Mouse (Mus musculus) hindbrain, embryonic 15.5 days (tissue): Measurements from ENCODE around the gene Tomm22. TPM values are rescaled to one million over a fixed set of nuclear protein-coding genes. Genes with fewer than 3 reads are reported as not detected.
A peak's percentile ranks its signal among the peaks of the same experiment; 100 is the strongest.

Source experiments
- ATAC-seq: fragments of 200-750 bp; cut with Nextera tagmentation; 2 replicates; pipeline ENCODE4 v1.8.0; 2017; ENCODE audit warnings: low read depth, moderate number of reproducible peaks, moderate TSS enrichment; ENCODE audit not compliant: low FRiP score
- H3K27ac ChIP-seq: fragments of 300-500 bp; sonication (generic); replicated peaks from 2 replicates; pipeline ENCODE4 v1.5.1; 2015; ENCODE audit warnings: mild to moderate bottlenecking, inconsistent platforms
- H3K27me3 ChIP-seq: fragments of 300-500 bp; sonication (generic); 2 replicates; pipeline ENCODE4 v1.6.1; 2015; ENCODE audit warnings: control low read depth, inconsistent platforms
- H3K36me3 ChIP-seq: fragments of 300-500 bp; sonication (generic); 2 replicates; pipeline ENCODE4 v1.6.1; 2015; ENCODE audit warnings: control low read depth, inconsistent platforms
- H3K4me1 ChIP-seq: fragments of 300-500 bp; sonication (generic); replicated peaks from 2 replicates; pipeline ENCODE4 v1.6.1; 2015; ENCODE audit warnings: control low read depth, inconsistent platforms
- H3K4me2 ChIP-seq: fragments of 300-500 bp; sonication (generic); 2 replicates; pipeline ENCODE4 v1.6.1; 2015; ENCODE audit warnings: moderate library complexity, mild to moderate bottlenecking, inconsistent platforms
- H3K4me3 ChIP-seq: fragments of 300-500 bp; sonication (generic); 2 replicates; pipeline ENCODE4 v1.5.1; 2015; ENCODE audit warnings: mild to moderate bottlenecking, inconsistent platforms
- H3K9ac ChIP-seq: fragments of 300-500 bp; sonication (generic); 2 replicates; pipeline ENCODE4 v1.6.1; 2015; ENCODE audit warnings: inconsistent platforms
- H3K9me3 ChIP-seq: fragments of 300-500 bp; sonication (generic); 2 replicates; pipeline ENCODE4 v1.6.1; 2016; ENCODE audit warnings: control low read depth, inconsistent platforms
- WGBS: fragments of 180-500 bp; shearing (Covaris S2); methylation state at CpG from one replicate; pipeline ENCODE4 v1.1.7; 2015; 5-methylcytosine and 5-hydroxymethylcytosine counted together
- polyA plus RNA-seq: library from polyadenylated mRNA; unstranded; fragments of >200 nt; fragmentation: Nextera tagmentation; extraction: Ambion mirVana; gene quantifications from 2 replicates; pipeline ENCODE4 v1.2.1, GENCODE M21; 2015

Gene Tomm22
- polyA plus RNA-seq, 1 experiment from 2014 or later = 224 TPM

DNA sequence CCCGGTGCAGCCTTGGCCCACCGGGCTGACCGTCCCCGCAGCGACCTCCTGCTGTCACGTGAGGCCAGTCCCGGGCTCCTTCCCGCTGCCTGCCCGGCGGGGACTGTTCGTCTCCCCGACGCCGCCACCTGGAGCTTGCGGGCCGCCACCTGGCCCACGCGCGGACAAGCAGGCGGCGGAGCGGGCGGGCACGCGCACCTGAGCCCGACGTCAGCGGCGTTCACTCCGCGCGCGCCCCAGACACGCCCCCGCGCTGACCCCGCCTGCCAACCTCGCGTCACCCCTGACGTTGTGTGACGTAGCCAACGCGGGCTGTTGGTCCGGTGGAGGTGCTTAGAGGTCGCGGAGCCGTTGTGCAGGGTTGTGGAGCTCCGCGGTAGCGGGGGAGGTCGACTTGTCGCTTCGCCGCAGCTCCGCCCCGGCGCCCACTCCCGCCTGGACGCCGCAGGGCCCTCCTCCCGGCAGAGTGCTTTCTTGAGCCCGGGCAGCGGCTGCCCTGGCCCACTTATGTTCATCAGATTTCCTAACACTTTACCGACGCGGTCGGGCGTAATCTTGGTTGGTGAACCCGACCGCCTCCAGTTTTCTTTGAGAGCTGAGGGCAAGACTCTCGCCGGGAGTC is 17.1 kb downstream of the Tomm22 start, which contains the start of gene Josd1:
Gene Josd1 (minus strand): TSS at position 274 of the 622 bp plus-strand sequence.
- Histone ChIP-seq H3K27me3 (no peaks in the 10 kb centered on the region), H3K9me3 (no peaks in the 10 kb centered on the region), H3K4me3 (peak within 1 kb of the TSS; percentile 95), H3K4me2 (peak within 1 kb of the TSS; percentile 90), H3K27ac (peak within 1 kb of the TSS; percentile 94), H3K4me1 (peaks cover 70% of the 10 kb centered on the region), H3K36me3 (no peaks in the 10 kb centered on the region), H3K9ac (peak within 1 kb of the TSS; percentile 90)
- WGBS = under 1% methylated on average over 69 of the region's 72 CpGs
- ATAC-seq = peak; percentile 44

DNA sequence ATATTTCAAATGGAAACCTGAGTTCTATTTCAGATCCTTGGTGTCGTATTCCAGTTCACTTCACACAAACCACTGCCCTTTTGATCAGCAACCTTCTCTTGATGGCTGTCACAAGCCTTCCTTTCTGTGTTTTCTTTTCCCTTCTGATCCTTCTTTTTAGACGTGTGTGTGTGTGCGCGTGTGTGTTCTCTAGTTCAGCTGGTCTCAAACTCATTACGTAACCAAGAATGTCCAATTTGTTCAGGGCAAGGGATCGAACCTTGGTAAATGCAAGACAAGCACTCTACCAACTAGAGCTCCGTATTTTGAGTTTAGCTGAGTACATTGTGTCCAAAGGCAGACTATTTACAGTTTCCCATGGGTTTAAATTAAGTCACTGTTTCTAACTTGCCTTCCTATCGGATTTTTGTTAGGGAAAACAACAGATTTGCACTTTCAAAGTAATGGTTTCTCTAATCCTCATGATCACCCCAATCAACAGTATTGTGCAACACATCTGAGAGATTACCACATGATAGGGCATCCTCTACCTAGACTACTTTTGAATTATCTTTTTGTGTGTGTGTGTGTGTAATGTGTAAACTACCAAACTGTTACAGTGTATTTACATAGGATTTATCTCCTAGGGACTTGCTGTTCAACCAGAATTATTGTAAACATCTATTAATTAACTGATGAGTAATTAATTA is 17.8 kb downstream of the Tomm22 start:
- H3K4me1 ChIP-seq = peaks cover 68% of the 10 kb centered on the region
- H3K36me3 ChIP-seq = no peaks in the 10 kb centered on the region
- H3K4me3 ChIP-seq = peak overlapping the region; percentile 95
- no peaks in the 10 kb centered on the region for H3K27me3 ChIP-seq
- H3K4me2 ChIP-seq = peak overlapping the region; percentile 90
- H3K27ac ChIP-seq = peak overlapping the region; percentile 94
- peak overlapping the region; percentile 90 for H3K9ac ChIP-seq
- WGBS = 6% methylated on average over 8 of the region's 8 CpGs
- H3K9me3 ChIP-seq = no peaks in the 10 kb centered on the region
- ATAC-seq = no peak

DNA sequence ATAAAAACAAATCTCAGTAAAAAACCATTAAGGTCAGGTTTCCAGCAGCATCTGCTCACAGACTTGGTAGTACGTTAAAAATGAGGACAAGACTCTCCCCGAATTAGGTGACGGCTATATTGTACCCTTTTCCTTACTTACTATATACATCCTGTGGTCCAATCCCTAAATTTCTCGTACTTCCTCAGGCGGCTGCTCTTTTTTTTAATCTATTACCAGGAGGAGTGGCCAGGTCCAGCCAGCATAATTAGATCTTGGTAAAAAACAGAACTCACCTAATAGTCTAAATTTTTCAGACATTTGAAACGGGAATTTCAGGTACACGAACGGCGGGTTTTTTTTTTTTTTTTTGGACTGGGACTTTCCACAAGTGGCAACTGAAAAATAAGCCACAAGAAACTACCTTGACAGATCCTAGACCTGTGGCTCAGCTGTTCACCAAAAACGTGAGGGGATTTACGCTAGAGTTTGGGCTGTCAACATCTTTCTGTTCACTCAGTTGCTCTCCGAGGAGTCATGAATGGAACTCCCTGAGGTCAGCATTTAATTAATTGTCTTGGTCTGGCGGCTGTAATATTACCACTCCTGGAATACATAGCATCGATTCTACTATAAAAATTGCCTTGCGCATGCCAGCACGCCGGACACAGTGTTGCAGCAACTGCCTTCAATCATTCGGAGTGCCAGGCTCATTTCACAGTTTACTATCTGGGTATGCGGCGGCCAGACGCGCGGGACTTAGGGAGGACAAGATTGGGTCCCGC is 19.2 kb downstream of the Tomm22 start:
- H3K4me1 ChIP-seq = peaks cover 62% of the 10 kb centered on the region
- H3K9ac ChIP-seq = no peak overlapping the region
- peaks cover 3% of the 10 kb centered on the region; the same call in 1 of the 2 replicates for H3K36me3 ChIP-seq
- peak overlapping the region; percentile 57 for H3K4me2 ChIP-seq
- ATAC-seq = no peak
- no peaks in the 10 kb centered on the region for H3K9me3 ChIP-seq
- no peaks in the 10 kb centered on the region for H3K27me3 ChIP-seq
- peak overlapping the region; percentile 26 for H3K27ac ChIP-seq
- H3K4me3 ChIP-seq = peak overlapping the region; percentile 76
- 16% methylated on average over 24 of the region's 24 CpGs for WGBS

DNA sequence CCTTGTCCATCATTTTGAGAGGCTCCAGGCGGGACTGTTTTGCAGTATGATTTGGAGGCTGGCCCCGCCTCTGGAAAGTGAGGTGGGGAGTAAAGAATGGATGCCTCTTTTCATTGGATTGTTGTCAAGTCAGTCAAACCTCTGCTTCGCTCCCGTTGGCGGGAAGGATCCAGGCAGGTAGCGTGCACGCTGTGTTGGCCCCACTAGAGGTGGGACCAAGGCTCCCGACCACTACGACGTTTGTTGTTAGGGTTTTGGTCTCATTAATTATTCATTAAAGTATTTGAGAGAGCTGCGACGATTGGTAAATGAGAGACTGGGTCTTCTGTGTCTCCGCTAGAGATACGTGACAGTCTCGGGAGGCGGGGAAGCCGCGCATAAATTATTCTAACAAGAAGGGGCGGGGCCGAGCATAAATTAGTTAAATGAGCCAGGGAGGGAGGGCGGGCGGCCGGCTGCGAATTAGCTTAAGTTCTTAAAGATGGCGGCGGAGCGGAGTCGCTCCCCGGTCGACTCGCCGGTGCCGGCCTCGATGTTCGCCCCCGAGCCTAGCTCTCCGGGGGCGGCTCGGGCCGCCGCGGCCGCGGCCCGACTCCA is 19.9 kb downstream of the Tomm22 start, which contains the start of gene Gtpbp1:
Gene Gtpbp1 (plus strand): TSS at position 420 of the 597 bp plus-strand sequence.
- Histone ChIP-seq H3K36me3 (peaks cover 3% of the 10 kb centered on the region; the same call in 1 of the 2 replicates), H3K9me3 (no peaks in the 10 kb centered on the region), H3K27ac (peak within 1 kb of the TSS; percentile 86), H3K9ac (peak within 1 kb of the TSS; percentile 79), H3K4me2 (peak within 1 kb of the TSS; percentile 92), H3K4me3 (peak within 1 kb of the TSS; percentile 76), H3K27me3 (no peaks in the 10 kb centered on the region), H3K4me1 (peaks cover 55% of the 10 kb centered on the region)
- under 1% methylated on average over 45 of the region's 45 CpGs for WGBS
- peak; percentile 98 for ATAC-seq

DNA sequence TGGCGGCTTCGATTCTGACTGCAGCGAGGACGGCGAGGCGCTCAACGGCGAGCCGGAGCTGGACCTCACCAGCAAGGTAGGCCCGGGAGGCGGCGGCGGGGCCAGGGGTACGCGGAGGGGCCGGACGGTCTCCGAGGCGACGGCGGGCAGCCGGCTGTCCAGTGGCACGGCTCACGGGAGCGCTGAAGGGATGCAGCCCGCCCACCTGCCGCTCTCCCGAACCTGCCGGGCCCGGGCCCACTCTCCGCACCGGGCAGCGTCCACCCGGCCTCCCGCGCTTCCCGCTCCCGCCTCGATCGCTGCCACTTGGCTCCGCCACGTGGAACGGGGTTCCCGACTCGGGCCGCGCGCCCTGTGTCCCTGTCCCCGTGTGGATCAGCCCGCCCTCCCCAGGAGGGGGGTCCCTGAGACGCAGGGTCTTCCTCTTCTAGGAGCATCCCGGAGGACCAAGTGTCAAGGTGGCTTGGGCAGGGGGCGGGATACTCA is 20.4 kb downstream of the Tomm22 start:
- under 1% methylated on average over 49 of the region's 53 CpGs for WGBS
- Histone ChIP-seq H3K4me1 (peaks cover 50% of the 10 kb centered on the region), H3K36me3 (peaks cover 3% of the 10 kb centered on the region; the same call in 1 of the 2 replicates), H3K27ac (peak overlapping the region; percentile 86), H3K4me2 (peak overlapping the region; percentile 92), H3K9me3 (no peaks in the 10 kb centered on the region), H3K4me3 (peak overlapping the region; percentile 76), H3K27me3 (no peaks in the 10 kb centered on the region), H3K9ac (peak overlapping the region; percentile 79)
- peak; percentile 19; the same call in 1 of the 2 replicates for ATAC-seq

DNA sequence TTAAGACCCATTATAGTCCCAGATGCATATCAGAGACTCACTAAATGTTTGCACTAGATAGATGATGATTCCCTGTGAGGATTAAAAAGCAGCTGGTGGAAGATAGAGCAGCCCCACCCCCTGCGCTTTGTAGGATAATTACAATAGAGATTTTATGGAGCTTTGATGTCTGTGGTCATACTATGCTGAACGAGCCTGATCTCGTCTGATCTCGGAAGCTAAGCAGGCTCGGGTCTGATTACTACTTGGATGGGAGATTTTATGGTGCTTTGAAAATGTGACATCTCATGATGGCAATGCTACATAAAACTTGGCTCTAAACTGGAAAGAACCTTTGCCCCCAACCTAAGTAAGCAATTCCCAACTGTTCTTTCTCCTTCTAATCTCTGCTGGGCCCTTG is 21.7 kb downstream of the Tomm22 start:
- 71% methylated on average over 5 of the region's 5 CpGs for WGBS
- no peak for ATAC-seq
- Histone ChIP-seq H3K4me3 (no peak overlapping the region), H3K4me1 (peaks cover 49% of the 10 kb centered on the region), H3K4me2 (peak overlapping the region; percentile 92), H3K9me3 (no peaks in the 10 kb centered on the region), H3K27me3 (no peaks in the 10 kb centered on the region), H3K9ac (no peak overlapping the region), H3K27ac (no peak overlapping the region), H3K36me3 (peaks cover 6% of the 10 kb centered on the region; the same call in 1 of the 2 replicates)

DNA sequence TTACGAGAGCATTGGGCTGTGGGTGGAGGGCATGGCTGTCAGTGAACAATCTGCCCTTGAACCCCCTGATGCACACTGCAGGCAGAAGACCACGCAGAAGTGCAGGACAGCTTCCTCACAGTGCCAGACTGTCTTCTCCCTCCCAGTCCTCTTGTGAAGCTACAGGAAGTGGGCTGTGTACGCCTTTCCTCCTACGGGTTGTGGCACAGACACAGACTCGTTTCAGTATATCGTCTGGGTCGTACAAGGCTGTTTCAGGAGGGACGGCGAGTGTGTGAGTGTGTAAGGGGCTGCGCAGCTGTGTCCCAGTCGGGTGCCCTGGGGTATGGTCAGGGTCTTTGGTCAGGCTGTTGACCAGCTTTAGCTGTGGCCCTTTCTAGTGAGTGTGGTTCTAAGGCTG is 23.1 kb downstream of the Tomm22 start:
- peaks cover 44% of the 10 kb centered on the region for H3K4me1 ChIP-seq
- ATAC-seq = no peak
- no peak overlapping the region for H3K9ac ChIP-seq
- no peak overlapping the region for H3K4me3 ChIP-seq
- H3K9me3 ChIP-seq = no peaks in the 10 kb centered on the region
- no peak overlapping the region for H3K4me2 ChIP-seq
- H3K27me3 ChIP-seq = no peaks in the 10 kb centered on the region
- H3K27ac ChIP-seq = no peak overlapping the region
- H3K36me3 ChIP-seq = peaks cover 6% of the 10 kb centered on the region; the same call in 1 of the 2 replicates
- WGBS = 88% methylated on average over 11 of the region's 11 CpGs

DNA sequence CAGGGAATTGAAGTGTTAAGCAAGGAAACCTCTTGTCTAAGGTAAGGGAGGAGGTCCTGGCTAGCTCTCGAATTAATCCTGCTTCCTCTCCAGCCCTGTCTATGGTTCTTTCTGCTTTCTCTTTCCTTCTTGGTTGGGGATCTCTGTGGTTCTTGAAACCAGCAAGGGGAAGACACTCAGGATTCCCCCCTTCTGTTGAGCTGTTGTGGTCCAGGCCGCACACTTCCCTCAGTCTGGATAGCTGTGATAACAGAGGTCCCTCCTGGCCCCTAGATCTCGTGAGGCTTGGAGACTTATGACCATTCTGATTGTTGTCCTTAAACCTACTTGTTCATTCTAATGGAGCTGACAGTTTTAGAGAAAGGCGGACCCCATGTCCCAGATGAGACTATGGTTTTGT is 23.9 kb downstream of the Tomm22 start:
- no peak overlapping the region for H3K4me2 ChIP-seq
- H3K9ac ChIP-seq = no peak overlapping the region
- no peak for ATAC-seq
- H3K36me3 ChIP-seq = peaks cover 6% of the 10 kb centered on the region; the same call in 1 of the 2 replicates
- no peak overlapping the region for H3K27ac ChIP-seq
- no peaks in the 10 kb centered on the region for H3K9me3 ChIP-seq
- WGBS = 94% methylated on average over 4 of the region's 4 CpGs
- H3K27me3 ChIP-seq = no peaks in the 10 kb centered on the region
- H3K4me3 ChIP-seq = no peak overlapping the region
- peaks cover 41% of the 10 kb centered on the region for H3K4me1 ChIP-seq

DNA sequence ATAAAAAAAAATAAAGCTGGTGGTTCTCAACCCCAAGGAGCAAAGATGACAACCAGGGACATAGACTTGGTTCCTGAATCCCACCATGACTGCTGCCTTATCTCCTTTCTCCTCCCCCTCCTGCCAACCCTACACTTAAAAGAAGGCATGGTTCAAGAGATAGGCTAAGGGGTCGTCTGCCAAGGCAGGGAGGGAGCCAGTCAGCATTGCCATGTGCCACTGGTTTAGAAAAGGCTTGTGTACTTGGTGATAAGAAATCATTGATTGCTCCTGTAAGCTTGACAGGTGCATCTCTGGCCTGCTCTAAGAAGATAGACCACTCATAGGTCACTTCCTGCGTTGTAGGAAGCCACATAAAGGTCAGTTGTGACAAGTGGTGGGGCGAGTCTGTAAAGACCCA is 24.9 kb downstream of the Tomm22 start:
- ATAC-seq = no peak
- Histone ChIP-seq H3K36me3 (peaks cover 6% of the 10 kb centered on the region; the same call in 1 of the 2 replicates), H3K27ac (no peak overlapping the region), H3K4me3 (no peak overlapping the region), H3K9ac (no peak overlapping the region), H3K27me3 (no peaks in the 10 kb centered on the region), H3K4me1 (peaks cover 35% of the 10 kb centered on the region), H3K4me2 (no peak overlapping the region), H3K9me3 (no peaks in the 10 kb centered on the region)
- 78% methylated on average over 3 of the region's 3 CpGs for WGBS

DNA sequence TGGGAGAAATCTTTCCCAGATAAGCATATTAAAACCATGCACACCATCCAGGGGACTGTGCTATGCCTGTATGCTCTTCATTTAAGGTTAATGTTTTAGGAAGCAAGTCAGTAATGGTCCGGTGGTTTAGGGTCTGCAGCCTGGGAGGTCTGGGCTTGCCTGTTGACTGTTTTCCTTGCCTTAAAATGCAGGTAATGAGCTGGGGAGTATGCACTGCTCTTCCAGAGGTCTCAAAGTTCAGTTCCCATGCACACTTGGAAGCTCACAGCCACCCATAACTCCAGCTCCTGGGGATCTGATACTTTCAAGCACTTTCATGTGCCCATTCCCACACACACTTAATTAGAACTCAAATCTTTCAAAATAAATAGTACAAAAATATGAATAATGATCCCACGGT is 25.8 kb downstream of the Tomm22 start:
- Histone ChIP-seq H3K4me2 (no peak overlapping the region), H3K9ac (no peak overlapping the region), H3K4me1 (peaks cover 33% of the 10 kb centered on the region), H3K4me3 (no peak overlapping the region), H3K27ac (peak overlapping the region; percentile 43; the same call in 1 of the 2 replicates), H3K9me3 (no peaks in the 10 kb centered on the region), H3K36me3 (peaks cover 6% of the 10 kb centered on the region; the same call in 1 of the 2 replicates), H3K27me3 (no peaks in the 10 kb centered on the region)
- no peak for ATAC-seq
- WGBS = 92% methylated on average over 2 of the region's 2 CpGs

DNA sequence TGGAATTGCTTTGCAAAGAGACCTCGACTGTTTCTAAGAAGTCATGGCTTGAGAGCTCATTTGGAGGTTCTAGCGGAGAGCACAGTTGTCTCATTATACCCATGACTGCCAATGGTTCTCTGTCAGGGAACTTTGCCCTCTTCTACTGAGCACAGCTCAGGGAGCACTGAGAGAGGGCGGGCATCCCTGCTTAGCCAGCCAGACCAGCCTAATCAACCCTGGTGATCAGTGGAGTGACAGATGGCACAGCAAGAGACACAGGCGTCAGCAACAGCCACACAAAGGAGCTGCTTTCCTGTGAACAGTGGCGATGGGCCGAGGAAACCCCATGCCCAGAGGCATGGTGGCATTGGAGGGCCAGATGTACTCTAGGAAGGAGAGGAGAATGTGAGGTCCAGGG is 26.4 kb downstream of the Tomm22 start:
- Histone ChIP-seq H3K27me3 (no peaks in the 10 kb centered on the region), H3K9me3 (no peaks in the 10 kb centered on the region), H3K9ac (no peak overlapping the region), H3K27ac (peak overlapping the region; percentile 43), H3K36me3 (peaks cover 6% of the 10 kb centered on the region; the same call in 1 of the 2 replicates), H3K4me3 (no peak overlapping the region), H3K4me2 (no peak overlapping the region), H3K4me1 (peaks cover 28% of the 10 kb centered on the region)
- WGBS = 54% methylated on average over 6 of the region's 6 CpGs
- ATAC-seq = peak; percentile 51
